Mouse (Mus musculus) liver, embryonic 14.5 days (tissue): ENCODE data around the gene Slc6a17. TPM values are rescaled to one million over a fixed set of nuclear protein-coding genes. Genes with fewer than 3 reads are reported as not detected.

Source experiments
- ATAC-seq: fragments of 200-750 bp; cut with Nextera tagmentation; 2 replicates; pipeline ENCODE4 v1.8.0; 2017; ENCODE audit warnings: moderate number of reproducible peaks, mild to moderate bottlenecking, moderate library complexity; ENCODE audit not compliant: insufficient read depth
- DNase-seq, 3 experiments: peaks; one replicate each; pipeline ENCODE4 v3.0.0-alpha.2; 2012 to 2013; ENCODE audit warnings: low read depth in 3 of 3, low spot score in 3 of 3
- H3K27ac ChIP-seq: fragments of 300-500 bp; sonication (generic); 2 replicates; pipeline ENCODE4 v1.5.1; 2014; ENCODE audit warnings: moderate library complexity, mild to moderate bottlenecking, control low read depth, inconsistent platforms
- H3K27me3 ChIP-seq: fragments of 300-500 bp; sonication (generic); 2 replicates; pipeline ENCODE4 v1.6.1; 2014; ENCODE audit warnings: mild to moderate bottlenecking, low read length, moderate library complexity; ENCODE audit not compliant: control insufficient read depth, insufficient read depth
- H3K36me3 ChIP-seq: fragments of 300-500 bp; sonication (generic); replicated peaks from 2 replicates; pipeline ENCODE4 v1.6.1; 2014; ENCODE audit warnings: low read depth; ENCODE audit not compliant: control insufficient read depth, insufficient read depth
- H3K4me1 ChIP-seq, 2 experiments: fragments of 200-500 bp in 1 of 2; fragments of 300-500 bp in 1 of 2; sonication (generic) in 1 of 2; replicated peaks; 2 replicates each; pipeline ENCODE4 v1.6.1; 2012 to 2014; ENCODE audit warnings: antibody characterized with exemption in 1 of 2, inconsistent platforms in 1 of 2, low read length in 1 of 2; ENCODE audit not compliant: control insufficient read depth in 2 of 2, insufficient read depth in 2 of 2
- H3K4me2 ChIP-seq: fragments of 300-500 bp; sonication (generic); 2 replicates; pipeline ENCODE4 v1.6.1; 2014; ENCODE audit warnings: low read depth, mild to moderate bottlenecking, control low read depth, moderate library complexity
- H3K4me3 ChIP-seq, 2 experiments: fragments of 200-500 bp in 1 of 2; fragments of 300-500 bp in 1 of 2; sonication (generic) in 1 of 2; 2 replicates each; pipeline ENCODE4 v1.5.1; 2012 to 2014; ENCODE audit warnings: low read depth in 2 of 2, low read length in 2 of 2, mild to moderate bottlenecking in 2 of 2, control low read depth in 1 of 2, inconsistent platforms in 1 of 2, moderate library complexity in 1 of 2; ENCODE audit not compliant: insufficient read depth in 1 of 2
- H3K9ac ChIP-seq: fragments of 300-500 bp; sonication (generic); replicated peaks from 2 replicates; pipeline ENCODE4 v1.6.1; 2014; ENCODE audit warnings: mild to moderate bottlenecking, control low read depth, moderate library complexity
- H3K9me3 ChIP-seq: fragments of 300-500 bp; sonication (generic); 2 replicates; pipeline ENCODE4 v1.6.1; 2016; ENCODE audit warnings: low read length, mixed read lengths; ENCODE audit not compliant: control insufficient read depth
- CTCF ChIP-seq: IDR thresholded peaks from 2 replicates; pipeline ENCODE4 v1.5.1; 2016; ENCODE audit warnings: antibody characterized with exemption, low read depth, control low read depth
- EP300 ChIP-seq: IDR thresholded peaks from 2 replicates; pipeline ENCODE4 v1.6.1; 2016; ENCODE audit warnings: antibody characterized with exemption, low read depth
- WGBS: fragments of 180-500 bp; shearing (Covaris S2); extraction: QIAGEN DNeasy Blood & Tissue Kit; methylation state at CpG from one replicate; pipeline ENCODE4 v1.1.7; 2014; ENCODE audit not compliant: insufficient replicate concordance; 5-methylcytosine and 5-hydroxymethylcytosine counted together
- polyA plus RNA-seq, 2 experiments: library from polyadenylated mRNA; depleted of rRNA in 1 of 2; stranded (reverse) in 1 of 2; unstranded in 1 of 2; fragments of >200 nt; fragmentation: Nextera tagmentation in 1 of 2; extraction: Ambion mirVana in 1 of 2; gene quantifications; 2 replicates each; pipeline versions ENCODE4 v1.2.1 to v1.2.3; 2012 to 2014

The Slc6a17 gene
- polyA plus RNA-seq (2012; rRNA removed) = 0.12 and 0.15 TPM in 2 replicates
- 0.11 TPM in 1 of 2 replicates, not detected in the other for polyA plus RNA-seq (2014; fragmentation: Nextera tagmentation; extraction: Ambion mirVana)

GRCm38 (mm10) chr3:107517631-107518108 lies at the start of gene Slc6a17:
Gene Slc6a17 (minus strand): TSS chr3:107518018.
- H3K36me3 ChIP-seq = no peaks in the 10 kb centered on the region
- H3K27me3 ChIP-seq = peaks cover 35% of the 10 kb centered on the region
- H3K4me1 ChIP-seq = no peaks in the 10 kb centered on the region
- no peak within 1 kb of the TSS for H3K9ac ChIP-seq
- TF ChIP-seq CTCF (no peak), EP300 (no peak)
- no peak for DNase-seq
- no peaks in the 10 kb centered on the region for H3K9me3 ChIP-seq
- H3K4me3 ChIP-seq = peak within 1 kb of the TSS in 1 of 2 experiments; percentile 21; a peak in 1 of 4 replicates
- under 1% methylated on average over 68 of the region's 68 CpGs for whole genome bisulfite sequencing
- ATAC-seq = no peak
- H3K27ac ChIP-seq = no peak within 1 kb of the TSS
- peak within 1 kb of the TSS; percentile 41 for H3K4me2 ChIP-seq

- Histone ChIP-seq H3K36me3 (no peaks in the 10 kb centered on the region), H3K27me3 (no peaks in the 10 kb centered on the region), H3K4me2 (no peak overlapping the region), H3K4me3 (no peak overlapping the region), H3K27ac (no peak overlapping the region), H3K4me1 (no peaks in the 10 kb centered on the region), H3K9ac (no peak overlapping the region), H3K9me3 (no peaks in the 10 kb centered on the region)
- DNase-seq (no peak), ATAC-seq (no peak)
- WGBS = 32% methylated on average over 3 of the region's 3 CpGs
- no peak for TF ChIP-seq EP300
- TF ChIP-seq CTCF = no peak
Measured at GRCm38 (mm10) chr3:107565331-107565730, 47.5 kb upstream of the Slc6a17 start.

GRCm38 (mm10) chr3:107563880-107564279 lies 46.1 kb upstream of the Slc6a17 start:
- no peaks in the 10 kb centered on the region for H3K9me3 ChIP-seq
- no peak for ATAC-seq
- WGBS = 33% methylated on average over 4 of the region's 4 CpGs
- no peak overlapping the region for H3K4me3 ChIP-seq
- H3K27me3 ChIP-seq = no peaks in the 10 kb centered on the region
- no peaks in the 10 kb centered on the region for H3K4me1 ChIP-seq
- no peak overlapping the region for H3K27ac ChIP-seq
- no peaks in the 10 kb centered on the region for H3K36me3 ChIP-seq
- H3K9ac ChIP-seq = no peak overlapping the region
- TF ChIP-seq CTCF (no peak), EP300 (no peak)
- no peak for DNase-seq
- no peak overlapping the region for H3K4me2 ChIP-seq

GRCm38 (mm10) chr3:107562591-107562990 lies 44.8 kb upstream of the Slc6a17 start:
- DNase-seq (no peak), ATAC-seq (no peak)
- H3K27me3 ChIP-seq = no peaks in the 10 kb centered on the region
- no peak overlapping the region for H3K4me3 ChIP-seq
- no peak overlapping the region for H3K4me2 ChIP-seq
- whole genome bisulfite sequencing = 54% methylated on average over 4 of the region's 4 CpGs
- no peak for TF ChIP-seq EP300
- no peak for TF ChIP-seq CTCF
- H3K27ac ChIP-seq = no peak overlapping the region
- H3K36me3 ChIP-seq = no peaks in the 10 kb centered on the region
- no peak overlapping the region for H3K9ac ChIP-seq
- H3K9me3 ChIP-seq = no peaks in the 10 kb centered on the region
- H3K4me1 ChIP-seq = no peaks in the 10 kb centered on the region

GRCm38 (mm10) chr3:107562104-107562503 lies 44.3 kb upstream of the Slc6a17 start:
- 54% methylated on average over 2 of the region's 2 CpGs for WGBS
- no peak for DNase-seq
- Histone ChIP-seq H3K9me3 (no peaks in the 10 kb centered on the region), H3K4me1 (no peaks in the 10 kb centered on the region), H3K36me3 (no peaks in the 10 kb centered on the region), H3K27me3 (no peaks in the 10 kb centered on the region), H3K9ac (no peak overlapping the region), H3K4me2 (no peak overlapping the region), H3K4me3 (no peak overlapping the region), H3K27ac (no peak overlapping the region)
- TF ChIP-seq EP300 (no peak), CTCF (no peak)
- no peak for ATAC-seq
